Mouse (Mus musculus) olfactory bulb, adult 2 months (tissue): Measurements from ENCODE around the gene Mms19.

ENCODE experiments used
- CTCF ChIP-seq: fragments of 200-500 bp; IDR thresholded peaks from 2 replicates; pipeline ENCODE4 v1.5.1; 2012; ENCODE audit warnings: low read depth, mild to moderate bottlenecking, low read length, moderate library complexity; ENCODE audit not compliant: insufficient read depth
- POLR2A ChIP-seq: fragments of 200-500 bp; IDR thresholded peaks from 2 replicates; pipeline ENCODE4 v1.6.1; 2012; ENCODE audit warnings: mild to moderate bottlenecking, low read depth, low read length, moderate library complexity; ENCODE audit not compliant: insufficient read depth

DNA sequence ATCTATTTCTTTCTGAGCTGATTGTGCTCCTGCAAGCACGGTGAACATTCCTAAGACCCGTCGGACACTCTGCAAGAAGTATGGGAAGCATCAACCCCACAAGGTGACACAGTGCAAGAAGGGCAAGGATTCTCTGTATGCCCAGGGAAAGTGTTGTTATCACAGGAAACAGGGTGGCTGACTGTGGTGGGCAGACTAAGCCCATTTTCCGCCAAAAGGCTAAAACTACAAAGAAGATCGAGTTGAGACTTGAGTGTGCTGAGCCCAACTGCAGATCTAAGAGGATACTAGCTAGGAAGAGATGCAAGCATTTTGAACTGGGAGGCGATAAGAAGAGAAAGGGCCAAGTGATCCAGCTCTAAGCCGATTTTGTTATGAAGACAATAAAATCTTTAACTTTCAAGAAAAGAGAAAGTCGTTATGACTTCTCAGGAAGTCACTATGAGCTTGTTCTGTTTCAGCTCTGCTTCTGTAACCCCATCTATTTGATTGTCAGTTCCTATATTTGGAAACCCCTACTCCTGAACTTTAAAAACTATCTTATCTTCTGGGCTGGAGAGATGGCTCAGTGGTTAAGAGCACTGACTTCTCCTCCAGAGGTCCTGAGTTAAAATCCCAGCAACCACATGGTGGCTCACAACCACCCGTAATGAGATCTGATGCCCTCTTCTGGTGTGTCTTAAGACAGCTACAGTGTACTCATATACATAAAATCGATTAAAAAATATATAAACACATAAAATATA, 77.9 kb downstream of the Mms19 start:
- TF ChIP-seq CTCF (no peak), POLR2A (no peak)
